Mouse (Mus musculus) left cerebral cortex, postnatal 25 days (tissue): Measurements from ENCODE around the gene Pnrc1. TPM values are rescaled to one million over a fixed set of nuclear protein-coding genes. Genes with fewer than 3 reads are reported as not detected.

Source experiments
- DNase-seq, 2 experiments: peaks; one replicate each; pipeline ENCODE4 v3.0.0; 2022; ENCODE audit warnings: low spot score in 2 of 2, mixed read lengths in 1 of 2
- intact Hi-C: fragments of 180-260 bp; cut with DNase I; formaldehyde crosslinking; loops from one replicate; pipeline ENCODE4 v1.15.1; 2025
- total RNA-seq, 2 experiments: library from RNA; stranded (reverse); gene quantifications; 2 replicates each; pipeline ENCODE4 v1.2.3; 2021

Pnrc1 gene
- total RNA-seq, 2 experiments from 2014 or later, result 130 to 145 TPM

- DNase-seq, result no peak
- intact Hi-C loops, result no loop called here
These were observed 47.4 kb downstream of the Pnrc1 start for GRCm38 (mm10) chr4:33242536-33242935.

DNA sequence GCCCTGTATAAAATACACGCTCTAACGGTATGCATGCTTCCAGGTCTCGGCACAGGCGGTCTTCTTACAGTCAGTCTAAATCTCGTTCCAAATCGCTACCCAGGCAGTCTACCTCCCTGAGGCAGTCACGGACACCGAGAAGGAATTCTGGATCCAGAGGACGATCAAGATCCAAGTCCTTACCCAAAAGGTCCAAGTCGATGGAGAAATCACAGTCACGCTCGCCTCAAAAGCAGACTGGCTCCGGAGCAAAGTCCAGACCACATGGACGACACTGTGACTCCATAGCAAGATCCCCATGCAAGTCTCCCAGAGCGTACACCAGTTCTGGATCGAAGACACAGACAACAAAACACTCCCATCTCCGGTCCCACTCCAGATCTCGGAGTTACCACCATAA lies 59.1 kb downstream of the Pnrc1 start:
- intact Hi-C loops, result no loop called here
- no peak for DNase-seq

DNA sequence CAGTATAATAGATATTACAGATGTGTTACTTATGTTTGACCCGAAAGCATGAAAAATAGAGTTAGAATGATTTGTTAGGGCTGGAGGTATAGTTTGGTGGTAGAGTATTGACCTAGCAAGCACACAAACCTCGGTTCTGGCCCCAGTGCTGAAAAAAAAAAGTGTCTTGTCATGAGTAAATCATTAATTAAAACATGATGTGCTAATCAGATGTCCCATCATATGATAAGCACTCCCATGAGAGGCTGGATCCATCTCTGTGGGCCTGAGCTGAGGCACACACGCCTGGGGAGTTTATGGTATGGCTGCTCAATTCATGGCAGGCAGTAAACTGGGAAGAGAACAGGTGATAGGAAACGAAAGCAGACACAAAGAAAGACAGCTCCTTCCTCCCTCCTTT lies 60.3 kb downstream of the Pnrc1 start:
- DNase-seq, result no peak
- intact Hi-C loops, result no loop called here

GRCm38 (mm10) chr4:33227164-33227563 lies 62.8 kb downstream of the Pnrc1 start:
- DNase-seq, result no peak
- intact Hi-C loops, result no loop called here

DNA sequence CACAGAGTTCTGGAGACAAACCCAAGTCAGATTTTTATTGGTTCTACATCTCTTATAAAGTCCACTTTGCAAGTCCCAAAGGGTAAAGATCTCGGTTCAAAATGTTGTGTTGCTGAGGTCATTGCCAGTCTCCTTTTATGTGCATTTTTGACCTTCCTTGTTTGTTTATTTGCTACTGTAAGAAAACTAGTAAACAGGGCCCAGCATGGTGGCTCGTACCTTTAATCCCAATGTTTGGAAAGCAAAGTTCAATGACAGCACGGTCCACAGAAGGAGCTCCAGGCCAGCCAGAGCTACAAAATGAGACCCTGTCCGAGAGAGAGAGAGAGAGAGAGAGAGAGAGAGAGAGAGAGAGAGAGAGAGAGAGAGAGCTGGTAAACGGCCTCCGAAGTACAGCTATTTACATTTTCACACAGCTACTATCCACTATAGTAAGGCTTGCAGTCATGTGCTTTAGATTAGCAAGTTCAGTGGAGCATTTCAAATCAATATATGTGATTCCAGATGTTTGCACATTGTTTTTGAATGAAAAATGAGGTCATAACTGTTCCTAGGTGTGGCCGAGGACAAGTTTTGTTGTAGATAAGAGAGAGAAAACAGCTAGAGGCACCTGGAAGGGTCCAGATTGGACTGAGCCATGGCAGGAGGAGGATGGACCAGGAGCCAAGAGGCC lies 65.8 kb downstream of the Pnrc1 start:
- intact Hi-C loops, result no loop called here
- no peak for DNase-seq

DNA sequence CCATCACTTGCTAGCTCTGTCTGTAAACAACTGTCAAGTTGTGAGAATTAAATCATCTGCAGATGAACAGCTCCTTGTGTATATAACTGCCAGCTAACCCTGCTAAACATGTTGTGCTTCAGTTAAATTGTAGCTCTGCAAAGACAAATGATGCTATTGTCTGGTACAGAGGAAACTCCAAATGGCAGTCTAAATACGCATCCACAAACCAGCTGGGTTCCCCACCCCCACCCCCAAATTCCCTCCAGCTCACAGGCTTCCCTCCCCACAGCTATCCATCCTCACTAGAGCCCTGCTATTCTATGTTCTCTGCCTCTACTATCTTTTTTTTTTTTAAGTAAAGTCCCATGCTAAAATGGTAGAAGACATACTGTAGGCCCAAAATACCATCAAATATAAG lies 68.1 kb downstream of the Pnrc1 start:
- no peak for DNase-seq
- intact Hi-C loops, result no loop called here

- intact Hi-C loops, result loop anchor here (2.0 kb wide), 2 partner anchors 40 to 84 kb away; no protein-coding TSS in a partner anchor
- DNase-seq, result peak; percentile 52 to 53
These were observed 80.8 kb downstream of the Pnrc1 start, which contains the start of gene Srsf12 for GRCm38 (mm10) chr4:33208881-33209841. TSS of gene Srsf12 (plus strand) at chr4:33208991.

DNA sequence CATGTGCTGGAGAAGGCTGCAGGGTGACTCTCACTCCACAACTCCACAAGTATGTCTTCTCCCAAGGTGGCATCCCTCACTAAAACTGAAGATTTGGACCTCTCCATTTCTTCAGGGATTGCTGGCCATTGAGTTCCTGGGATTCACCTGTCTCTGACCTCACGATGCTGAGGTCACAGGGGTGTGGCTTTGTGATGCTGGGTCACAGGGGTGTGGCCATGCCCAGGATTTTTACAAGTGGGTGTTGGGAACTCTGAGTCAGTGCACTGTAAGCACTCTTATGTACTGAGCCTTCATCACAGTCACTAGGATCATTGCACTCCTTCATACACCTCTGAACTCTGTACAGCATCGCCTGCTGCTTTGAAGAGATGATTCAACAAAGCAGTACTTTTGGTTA lies 82.4 kb downstream of the Pnrc1 start:
- DNase-seq, result no peak
- intact Hi-C loops, result no loop called here

DNA sequence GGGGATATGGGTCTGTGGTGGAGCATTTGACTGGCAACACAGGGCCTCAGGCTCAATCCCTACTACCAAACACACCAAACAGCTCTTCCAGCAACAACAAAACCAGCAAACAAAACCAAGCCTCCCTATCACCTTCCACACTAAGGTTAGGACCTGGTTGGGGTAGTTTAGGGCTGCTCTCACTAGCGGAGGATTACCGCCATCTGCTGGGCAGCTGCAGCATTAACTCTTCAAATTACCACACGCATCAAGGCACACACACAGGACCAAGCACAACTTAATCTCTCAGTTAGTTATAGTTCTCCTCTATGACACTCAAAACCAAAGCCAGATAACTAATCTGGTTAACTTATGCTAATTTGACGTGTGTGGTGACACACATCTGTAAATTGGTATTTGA lies 85.3 kb downstream of the Pnrc1 start:
- intact Hi-C loops, result loop anchor here (1.0 kb wide), 1 partner anchor 80 kb away; no protein-coding TSS in a partner anchor
- peak; percentile 34 to 57 for DNase-seq

GRCm38 (mm10) chr4:33198117-33198516 lies 91.8 kb downstream of the Pnrc1 start:
- intact Hi-C loops, result no loop called here
- DNase-seq, result no peak

Other genes with a start within 250 kb of the Pnrc1 start
- under 1 TPM; 0.25 to 0.41 TPM for gene Gabrr2, start 227.2 kb downstream of the Pnrc1 start, total RNA-seq
- gene Gabrr1, start 157.6 kb downstream of the Pnrc1 start, total RNA-seq, result under 1 TPM; 0.14 to 0.25 TPM
- 1 to 10 TPM; 5.8 to 6.3 TPM for gene Pm20d2, start 100.4 kb downstream of the Pnrc1 start, total RNA-seq
- 10 to 100 TPM; 22.1 to 24.8 TPM for gene Srsf12, start 81.2 kb downstream of the Pnrc1 start, total RNA-seq
- 10 to 100 TPM; 23.2 to 27.1 TPM for gene Rngtt, start 20.1 kb upstream of the Pnrc1 start, total RNA-seq